Mouse (Mus musculus): ENCODE data around the gene Hoxc12. TPM values are rescaled to one million over a fixed set of nuclear protein-coding genes. Genes with fewer than 3 reads are reported as not detected.

Hoxc12 gene
- total and polyA plus RNA-seq, 3 experiments, result not detected

DNA sequence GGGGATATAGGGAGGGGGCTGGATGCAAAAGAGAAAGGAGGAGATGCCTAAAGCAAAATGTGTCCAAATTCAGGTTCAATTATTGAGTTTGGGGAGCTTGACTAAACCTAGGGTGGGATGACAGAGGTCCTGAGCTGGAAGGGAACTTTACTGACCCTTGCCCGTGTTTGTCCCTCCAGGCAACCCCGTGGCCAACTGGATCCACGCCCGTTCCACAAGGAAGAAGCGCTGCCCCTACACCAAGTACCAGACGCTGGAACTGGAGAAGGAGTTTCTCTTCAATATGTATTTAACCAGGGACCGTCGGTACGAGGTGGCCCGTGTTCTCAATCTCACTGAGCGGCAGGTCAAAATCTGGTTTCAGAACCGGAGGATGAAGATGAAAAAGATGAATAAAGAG is 47.2 kb downstream of the Hoxc12 start:
- no peak for TF ChIP-seq CTCF (IDR thresholded peaks at IDR 0.05 in 2 of 3, conservative IDR thresholded peaks at IDR 0.05 in 1 of 3; ENCODE audit: control insufficient read depth in 1 of 3, insufficient read depth in 1 of 3, low read depth in 2 of 3, low read length in 3 of 3, poor library complexity in 1 of 3, severe bottlenecking in 1 of 3)
- no peak for TF ChIP-seq USF2 (IDR thresholded peaks at IDR 0.05; ENCODE audit: borderline replicate concordance in 1 of 2, insufficient read depth in 1 of 2, low read depth in 1 of 2, low read length in 2 of 2)
- TF ChIP-seq MAZ (IDR thresholded peaks at IDR 0.05; ENCODE audit: low read depth, low read length), result no peak
- TF ChIP-seq TCF12 (IDR thresholded peaks at IDR 0.05; ENCODE audit: low read depth, low read length), result no peak
- no peak for TF ChIP-seq UBTF (IDR thresholded peaks at IDR 0.05; ENCODE audit: borderline replicate concordance, insufficient read depth, low read depth, low read length)
- TF ChIP-seq BHLHE40 (IDR thresholded peaks at IDR 0.05; ENCODE audit: borderline replicate concordance, low read depth, low read length), result no peak
- TF ChIP-seq POLR2AphosphoS5 (IDR thresholded peaks at IDR 0.05; ENCODE audit: borderline replicate concordance, low read depth, low read length), result no peak
- TF ChIP-seq RCOR1 (IDR thresholded peaks at IDR 0.05; ENCODE audit: low read depth, low read length), result no peak
- TF ChIP-seq MYB (IDR thresholded peaks at IDR 0.05; ENCODE audit: low read depth, low read length), result no peak
- TF ChIP-seq MEF2A (IDR thresholded peaks at IDR 0.05; ENCODE audit: extremely low read depth, insufficient replicate concordance, low read depth, low read length, poor library complexity, severe bottlenecking), result no peak
- TF ChIP-seq RAD21 (IDR thresholded peaks at IDR 0.05; ENCODE audit: low read depth, low read length), result no peak
- no peak for TF ChIP-seq E2F4 (IDR thresholded peaks at IDR 0.05; ENCODE audit: borderline replicate concordance, low read depth, low read length)
- TF ChIP-seq SIN3A (IDR thresholded peaks at IDR 0.05; ENCODE audit: low read length), result no peak
- TF ChIP-seq NRF1 (IDR thresholded peaks at IDR 0.05; ENCODE audit: insufficient read depth, low read depth, low read length, poor library complexity, severe bottlenecking), result no peak
- no peak for TF ChIP-seq CHD1 (IDR thresholded peaks at IDR 0.05; ENCODE audit: low read depth, low read length)
- TF ChIP-seq ZC3H11A (IDR thresholded peaks at IDR 0.05; ENCODE audit: low read depth, low read length), result no peak
- no peak for TF ChIP-seq MAX (IDR thresholded peaks at IDR 0.05; ENCODE audit: low read length)
- no peaks in the 10 kb centered on the region for H3K27me3 ChIP-seq (ENCODE audit: control insufficient read depth in 1 of 2, insufficient read depth in 2 of 2, low read length in 2 of 2)
- DNase-seq (ENCODE audit: low read depth, low spot score), result no peak

GRCm38 (mm10) chr15:102984521-102984920 is 48.0 kb downstream of the Hoxc12 start:
- Histone ChIP-seq H3K9ac (ENCODE audit: control insufficient read depth, low read depth, low read length, poor library complexity, severe bottlenecking) (no peak overlapping the region), H3K4me1 (ENCODE audit: control insufficient read depth in 1 of 2, insufficient read depth in 2 of 2, low read length in 2 of 2) (peaks cover under 1 to 10% of the 10 kb centered on the region in 2 experiments), H3K36me3 (ENCODE audit: control insufficient read depth in 1 of 2, insufficient read depth in 2 of 2, low read length in 2 of 2) (peaks cover 0 to 8% of the 10 kb centered on the region in 2 experiments; a peak in 3 of 4 replicates), H3K4me3 (ENCODE audit: control insufficient read depth in 1 of 2, insufficient read depth in 1 of 2, low read depth in 2 of 2, low read length in 2 of 2) (no peak overlapping the region), H3K9me3 (replicated peaks; ENCODE audit: insufficient read depth, low read length) (no peaks in the 10 kb centered on the region), H3K27ac (ENCODE audit: control insufficient read depth, low read depth, low read length) (no peak overlapping the region), H3K27me3 (ENCODE audit: control insufficient read depth in 1 of 2, insufficient read depth in 2 of 2, low read length in 2 of 2) (no peaks in the 10 kb centered on the region), H3K79me2 (ENCODE audit: control insufficient read depth, insufficient read depth, low read length, poor library complexity) (peaks cover 18% of the 10 kb centered on the region)
- DNase-seq (ENCODE audit: low read depth, low spot score), result no peak
- TF ChIP-seq HCFC1 (IDR thresholded peaks at IDR 0.05; ENCODE audit: low read depth, low read length) (no peak), UBTF (IDR thresholded peaks at IDR 0.05; ENCODE audit: borderline replicate concordance, insufficient read depth, low read depth, low read length) (no peak), EP300 (IDR thresholded peaks at IDR 0.05; ENCODE audit: low read depth in 1 of 2, low read length in 2 of 2) (no peak), MXI1 (IDR thresholded peaks at IDR 0.05; ENCODE audit: low read depth, low read length) (no peak), TAL1 (IDR thresholded peaks at IDR 0.05; ENCODE audit: low read length) (no peak)

More for the DNA sequence above, 47.2 kb downstream of the Hoxc12 start:
- Histone ChIP-seq H3K4me3 (ENCODE audit: control insufficient read depth in 1 of 2, insufficient read depth in 1 of 2, low read depth in 2 of 2, low read length in 2 of 2) (no peak overlapping the region), H3K9me3 (replicated peaks; ENCODE audit: insufficient read depth, low read length) (no peaks in the 10 kb centered on the region), H3K36me3 (ENCODE audit: control insufficient read depth in 1 of 2, insufficient read depth in 2 of 2, low read length in 2 of 2) (peaks cover 0 to 13% of the 10 kb centered on the region in 2 experiments; a peak in 3 of 4 replicates), H3K9ac (ENCODE audit: control insufficient read depth, low read depth, low read length, poor library complexity, severe bottlenecking) (no peak overlapping the region), H3K4me1 (ENCODE audit: control insufficient read depth in 1 of 2, insufficient read depth in 2 of 2, low read length in 2 of 2) (peaks cover 7 to 17% of the 10 kb centered on the region in 2 experiments), H3K79me2 (ENCODE audit: control insufficient read depth, insufficient read depth, low read length, poor library complexity) (peaks cover 24% of the 10 kb centered on the region), H3K27ac (ENCODE audit: control insufficient read depth, low read depth, low read length) (no peak overlapping the region)

Measured in MEL (cell line).